Mouse (Mus musculus): ENCODE measurements around the gene Uchl1.

DNA sequence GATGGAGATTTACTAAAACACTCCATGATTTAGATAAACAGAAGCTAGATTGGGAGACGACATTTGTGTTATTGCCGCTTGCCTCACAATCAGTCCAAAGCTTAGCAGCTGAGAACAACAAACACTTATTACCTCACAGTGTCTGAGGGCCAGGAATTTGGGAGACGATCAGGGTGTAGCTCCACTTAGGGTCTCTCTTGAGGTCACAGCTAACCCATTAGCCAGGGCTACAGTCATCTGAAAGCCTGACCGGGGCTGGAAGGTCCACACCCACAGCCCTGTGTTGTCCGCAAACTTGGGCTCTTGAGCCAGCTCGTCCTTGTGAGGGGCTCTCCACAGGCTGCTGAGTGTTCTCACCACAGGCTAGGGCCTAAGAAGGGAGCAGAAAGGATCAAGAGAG, 36.9 kb downstream of the Uchl1 start:
- TF ChIP-seq CTCF (conservative IDR thresholded peaks at IDR 0.05; ENCODE audit: insufficient read depth, insufficient read length, low read depth, low read length) (no peak), POLR2A (IDR thresholded peaks at IDR 0.05; ENCODE audit: low read depth, low read length) (no peak)
